Mouse (Mus musculus) erythroblast, embryonic 14.5 days (primary cell): ENCODE measurements around the gene E2f3. TPM values are rescaled to one million over a fixed set of nuclear protein-coding genes. Genes with fewer than 3 reads are reported as not detected.

Experiments
- H3K27me3 ChIP-seq: 2 replicates; pipeline ENCODE4 v1.6.1; 2012; ENCODE audit warnings: inconsistent platforms; ENCODE audit not compliant: control insufficient read depth
- H3K36me3 ChIP-seq: 2 replicates; pipeline ENCODE4 v1.6.1; 2012; ENCODE audit warnings: mild to moderate bottlenecking, inconsistent platforms; ENCODE audit not compliant: control insufficient read depth
- H3K4me1 ChIP-seq: 2 replicates; pipeline ENCODE4 v1.6.1; 2012; ENCODE audit warnings: inconsistent platforms; ENCODE audit not compliant: control insufficient read depth
- H3K4me3 ChIP-seq: replicated peaks from 2 replicates; pipeline ENCODE3; 2012; ENCODE audit warnings: moderate library complexity, mild to moderate bottlenecking, inconsistent platforms
- H3K9me3 ChIP-seq: 2 replicates; pipeline ENCODE4 v1.6.1; 2012; ENCODE audit warnings: low read length, inconsistent platforms, mixed read lengths; ENCODE audit not compliant: control insufficient read depth
- GATA1 ChIP-seq: IDR thresholded peaks from 2 replicates; pipeline ENCODE4 v1.6.1; 2012; ENCODE audit warnings: low read length, inconsistent platforms, mixed read lengths
- TAL1 ChIP-seq: IDR thresholded peaks from 3 replicates; pipeline ENCODE4 v1.6.1; 2012; ENCODE audit warnings: low read length, inconsistent platforms, mixed read lengths
- polyA plus RNA-seq: library from polyadenylated mRNA; stranded (reverse); fragments of >175 nt; gene quantifications from 2 replicates; pipeline ENCODE4 v1.2.3, GENCODE M21; 2012

The E2f3 gene
- polyA plus RNA-seq, 1 experiment, result 1.2 TPM

DNA sequence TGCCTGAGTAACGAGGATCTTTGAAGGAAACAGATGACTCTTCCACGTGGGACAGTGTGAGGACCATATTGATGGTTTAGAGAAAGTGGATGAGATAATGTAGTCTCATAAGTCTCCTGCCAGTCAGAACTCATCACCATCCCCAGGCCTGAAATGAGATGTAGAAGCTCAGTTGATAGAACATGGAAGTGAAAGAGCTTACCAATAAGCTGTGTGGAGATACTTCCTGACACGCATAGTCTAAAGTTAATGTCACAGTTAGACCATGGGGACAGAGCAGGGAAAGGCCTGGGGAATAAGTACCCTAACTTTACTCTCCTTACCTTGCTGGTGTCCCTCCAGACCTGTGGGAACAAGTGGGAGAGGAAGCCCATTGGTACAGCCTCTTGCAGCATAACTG, 22.9 kb upstream of the E2f3 start:
- no peaks in the 10 kb centered on the region for H3K9me3 ChIP-seq
- no peak for TF ChIP-seq TAL1
- TF ChIP-seq GATA1, result no peak
- H3K27me3 ChIP-seq, result no peaks in the 10 kb centered on the region
- H3K4me1 ChIP-seq, result no peaks in the 10 kb centered on the region
- H3K4me3 ChIP-seq, result no peak overlapping the region
- H3K36me3 ChIP-seq, result no peaks in the 10 kb centered on the region

- Histone ChIP-seq H3K4me1 (no peaks in the 10 kb centered on the region), H3K36me3 (no peaks in the 10 kb centered on the region), H3K27me3 (no peaks in the 10 kb centered on the region), H3K9me3 (no peaks in the 10 kb centered on the region), H3K4me3 (no peak overlapping the region)
- TF ChIP-seq GATA1 (no peak), TAL1 (no peak)
Measured at GRCm38 (mm10) chr13:30005422-30005821, 19.6 kb upstream of the E2f3 start.

GRCm38 (mm10) chr13:30004849-30005248, 19.0 kb upstream of the E2f3 start:
- Histone ChIP-seq H3K9me3 (no peaks in the 10 kb centered on the region), H3K4me1 (no peaks in the 10 kb centered on the region), H3K4me3 (no peak overlapping the region), H3K27me3 (no peaks in the 10 kb centered on the region), H3K36me3 (no peaks in the 10 kb centered on the region)
- no peak for TF ChIP-seq GATA1
- no peak for TF ChIP-seq TAL1

DNA sequence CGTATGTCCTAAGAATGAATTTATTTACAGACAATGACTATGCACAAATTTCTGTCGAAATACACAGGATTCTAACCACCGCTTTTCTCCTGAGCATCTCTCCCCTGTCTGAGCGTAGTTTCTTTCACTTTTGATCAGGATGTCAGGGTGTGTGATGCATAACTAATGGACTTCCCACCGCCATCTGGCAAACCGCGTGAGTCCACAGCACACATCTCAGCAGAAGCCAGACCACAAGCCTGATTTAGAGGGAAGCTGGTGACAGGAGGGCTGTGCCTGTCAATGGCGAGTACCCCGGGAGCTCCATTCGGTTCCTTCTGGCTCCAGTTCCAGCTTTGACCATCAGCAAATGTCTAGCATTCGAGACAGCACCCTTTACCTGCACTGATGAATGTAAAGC, 17.3 kb upstream of the E2f3 start:
- H3K4me3 ChIP-seq, result no peak overlapping the region

DNA sequence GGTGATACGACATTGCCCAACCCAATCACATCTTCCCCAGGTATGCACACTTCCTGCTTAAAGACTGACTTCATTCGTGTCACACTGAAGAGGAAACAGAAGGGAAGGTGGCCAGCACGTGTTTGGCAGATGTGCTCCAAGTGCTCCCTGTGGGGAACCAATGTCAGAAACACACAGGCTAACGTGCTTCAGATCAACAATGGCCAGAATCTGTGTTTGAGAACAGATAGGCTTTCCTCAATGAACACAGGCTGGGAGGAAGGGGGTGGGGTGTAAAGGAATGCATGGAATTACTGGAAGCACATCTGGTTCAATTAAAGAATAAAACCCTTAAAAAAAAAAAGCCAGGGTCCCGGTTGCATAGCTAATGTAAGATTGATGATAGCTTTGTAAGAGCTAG, 15.2 kb upstream of the E2f3 start:
- H3K4me1 ChIP-seq, result no peaks in the 10 kb centered on the region
- no peak overlapping the region for H3K4me3 ChIP-seq
- no peak for TF ChIP-seq TAL1
- TF ChIP-seq GATA1, result no peak
- no peaks in the 10 kb centered on the region for H3K27me3 ChIP-seq
- H3K36me3 ChIP-seq, result no peaks in the 10 kb centered on the region
- peaks cover 6% of the 10 kb centered on the region for H3K9me3 ChIP-seq

More for the DNA sequence above, 17.3 kb upstream of the E2f3 start:
- Histone ChIP-seq H3K36me3 (no peaks in the 10 kb centered on the region), H3K4me1 (no peaks in the 10 kb centered on the region), H3K9me3 (peaks cover 6% of the 10 kb centered on the region), H3K27me3 (no peaks in the 10 kb centered on the region)
- TF ChIP-seq TAL1 (no peak), GATA1 (no peak)

DNA sequence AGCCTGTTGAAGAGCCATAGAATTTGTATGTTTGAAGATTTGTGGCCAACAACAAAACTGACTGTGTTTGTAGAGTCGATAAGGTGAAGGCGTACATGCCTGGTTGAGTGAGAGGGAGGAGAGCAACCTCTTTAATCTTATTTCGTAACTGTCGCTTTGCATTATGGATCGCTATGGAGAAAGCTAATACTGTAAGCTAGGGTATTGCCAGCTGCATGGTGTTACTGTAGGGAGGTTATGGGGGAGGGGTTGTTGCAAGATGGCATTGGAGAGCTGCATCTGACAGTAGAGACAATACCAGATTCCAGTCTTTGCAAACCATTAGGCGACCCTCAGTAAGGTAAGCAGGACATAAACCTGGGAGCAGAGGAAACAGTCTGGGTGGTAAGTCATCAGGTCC, 2.1 kb upstream of the E2f3 start:
- peaks cover 40% of the 10 kb centered on the region for H3K4me1 ChIP-seq
- TF ChIP-seq TAL1 (no peak), GATA1 (no peak)

DNA sequence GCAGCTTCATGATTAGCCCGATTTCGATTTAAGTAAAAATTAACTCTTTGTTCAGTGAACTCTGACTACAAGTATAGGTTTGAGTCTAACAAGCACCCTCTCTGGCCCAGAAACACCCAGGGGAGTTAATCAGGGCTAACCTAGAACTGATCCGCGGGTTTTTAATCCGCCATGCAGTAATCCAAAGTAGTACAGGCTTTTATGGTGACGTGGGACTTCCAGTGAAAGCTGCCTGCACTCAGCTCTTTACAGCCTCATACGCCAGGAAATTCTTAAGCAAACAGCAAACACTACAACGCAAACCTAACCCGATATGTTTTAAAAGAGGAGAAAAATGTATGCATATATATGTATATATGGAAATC, 875 bp upstream of the E2f3 start:
- Histone ChIP-seq H3K4me1 (peaks cover 52% of the 10 kb centered on the region), H3K36me3 (peaks cover 3% of the 10 kb centered on the region), H3K9me3 (no peaks in the 10 kb centered on the region), H3K4me3 (peak overlapping the region; percentile 88), H3K27me3 (no peaks in the 10 kb centered on the region)
- TF ChIP-seq GATA1, result no peak

More for the DNA sequence above, 2.1 kb upstream of the E2f3 start:
- H3K4me3 ChIP-seq, result no peak overlapping the region
- no peaks in the 10 kb centered on the region for H3K36me3 ChIP-seq
- H3K9me3 ChIP-seq, result no peaks in the 10 kb centered on the region
- no peaks in the 10 kb centered on the region for H3K27me3 ChIP-seq

DNA sequence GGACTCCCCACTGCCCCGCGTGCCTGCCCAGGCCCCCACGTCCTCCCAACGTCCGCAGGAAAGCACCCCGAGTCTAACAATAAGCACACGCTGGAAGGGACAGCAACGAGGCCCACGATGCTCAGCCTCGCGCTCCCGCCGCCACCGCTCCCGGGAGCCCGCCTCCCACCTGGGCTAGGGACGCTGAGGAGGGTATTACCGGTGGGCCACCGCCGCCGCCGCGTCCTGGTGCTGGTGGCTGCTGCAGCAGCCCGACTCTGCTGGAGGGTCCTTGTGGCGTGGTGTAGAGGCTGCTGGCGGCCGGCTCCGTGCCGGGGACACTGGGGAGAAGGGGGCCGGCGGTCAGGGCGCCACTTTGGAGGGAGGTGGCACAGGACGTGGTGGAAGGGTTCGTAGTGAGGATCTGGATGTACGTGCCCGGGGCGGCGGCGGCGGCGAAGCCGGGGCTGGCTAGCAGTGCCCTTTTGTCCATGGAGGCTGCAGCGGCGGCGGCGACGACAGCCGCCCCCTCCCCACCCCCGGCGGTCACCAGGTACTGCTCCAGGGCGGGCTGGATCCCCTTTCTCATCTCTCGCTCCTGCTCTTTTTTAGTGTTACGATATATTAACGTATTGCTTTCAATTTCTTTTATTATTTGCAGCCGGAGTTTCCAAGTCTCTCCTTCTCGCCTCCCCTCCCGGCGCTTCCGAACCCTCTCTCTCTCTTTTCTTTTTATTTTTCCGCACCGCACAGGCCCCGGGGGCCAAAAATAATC, 585 bp downstream of the E2f3 start:
- no peaks in the 10 kb centered on the region for H3K9me3 ChIP-seq
- peak overlapping the region; percentile 88 for H3K4me3 ChIP-seq
- H3K4me1 ChIP-seq, result peaks cover 57% of the 10 kb centered on the region
- H3K27me3 ChIP-seq, result no peaks in the 10 kb centered on the region
- peaks cover 16% of the 10 kb centered on the region for H3K36me3 ChIP-seq
- no peak for TF ChIP-seq TAL1
- no peak for TF ChIP-seq GATA1

- no peaks in the 10 kb centered on the region for H3K9me3 ChIP-seq
Measured at GRCm38 (mm10) chr13:29984286-29985100, 1.4 kb downstream of the E2f3 start.

More at GRCm38 (mm10) chr13:29984286-29985100, 1.4 kb downstream of the E2f3 start:
- peaks cover 65% of the 10 kb centered on the region for H3K4me1 ChIP-seq
- H3K4me3 ChIP-seq, result peak overlapping the region; percentile 88
- H3K27me3 ChIP-seq, result no peaks in the 10 kb centered on the region
- TF ChIP-seq GATA1 (no peak), TAL1 (no peak)
- H3K36me3 ChIP-seq, result peaks cover 24% of the 10 kb centered on the region
